Mouse (Mus musculus): ENCODE results near the gene Cdkn1b. TPM values are rescaled to one million over a fixed set of nuclear protein-coding genes. Genes with fewer than 3 reads are reported as not detected.

Gene Cdkn1b
- polyA plus RNA-seq, 1 experiment = 37.2 TPM

DNA sequence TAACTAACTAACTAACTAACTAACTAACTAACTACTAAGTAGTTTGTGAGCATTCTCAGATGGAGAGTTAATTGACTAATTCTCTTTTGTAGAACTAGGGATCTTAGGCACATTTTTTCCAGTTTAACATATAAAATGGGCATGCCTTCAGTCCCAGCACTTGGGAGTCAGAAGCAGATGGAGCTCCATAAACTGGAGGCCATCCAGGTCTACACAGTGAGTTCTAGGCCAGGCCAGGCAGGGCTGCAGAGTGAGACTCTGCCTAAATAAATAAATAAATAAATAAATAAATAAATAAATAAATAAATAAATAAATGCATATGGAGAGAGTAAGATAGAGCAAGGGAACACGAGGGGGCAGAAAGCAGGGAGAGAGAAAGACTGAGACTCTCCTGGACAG is 42.3 kb upstream of the Cdkn1b start:
- H3K27me3 ChIP-seq (ENCODE audit: control insufficient read depth, insufficient read depth, low read length, poor library complexity, severe bottlenecking) = no peaks in the 10 kb centered on the region
- no peak overlapping the region for H3K4me3 ChIP-seq (ENCODE audit: low read depth, low read length)
- TF ChIP-seq CTCF (IDR thresholded peaks at IDR 0.05; ENCODE audit: low read depth, low read length) (no peak), EP300 (IDR thresholded peaks at IDR 0.05; ENCODE audit: insufficient read depth, low read depth, low read length) (no peak), POLR2A (IDR thresholded peaks at IDR 0.05; ENCODE audit: insufficient read depth, low read length) (no peak)
- H3K27ac ChIP-seq (ENCODE audit: insufficient read depth, low read length) = no peak overlapping the region
- H3K36me3 ChIP-seq (ENCODE audit: control insufficient read depth, insufficient read depth, low read length, poor library complexity, severe bottlenecking) = peaks cover 10% of the 10 kb centered on the region; the same call in 1 of the 2 replicates
- H3K4me1 ChIP-seq (ENCODE audit: control insufficient read depth, insufficient read depth, low read length) = no peaks in the 10 kb centered on the region
- H3K9ac ChIP-seq (ENCODE audit: low read depth, poor library complexity, severe bottlenecking) = no peak overlapping the region
- H3K9me3 ChIP-seq (replicated peaks; ENCODE audit: control insufficient read depth, insufficient read depth, low read length, poor library complexity, severe bottlenecking) = no peaks in the 10 kb centered on the region

DNA sequence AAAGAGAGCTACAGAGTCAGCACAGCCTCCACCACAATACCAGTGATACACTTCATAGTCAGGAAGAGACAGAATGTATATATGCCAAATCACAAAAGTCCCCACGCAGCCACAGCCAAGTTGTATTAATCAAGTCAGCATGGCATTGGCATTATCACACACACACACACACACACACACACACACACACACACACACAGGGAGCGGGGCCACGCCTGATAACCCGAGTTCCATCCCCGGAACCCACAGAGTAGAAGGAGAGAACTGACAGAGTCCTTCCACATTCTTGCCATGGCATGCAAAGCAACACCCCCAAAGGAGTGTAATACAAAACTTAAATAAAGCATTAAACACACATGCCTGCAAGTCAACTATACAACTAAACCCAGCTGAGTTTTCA is 40.6 kb upstream of the Cdkn1b start:
- Histone ChIP-seq H3K4me3 (ENCODE audit: low read depth, low read length) (no peak overlapping the region), H3K9me3 (replicated peaks; ENCODE audit: control insufficient read depth, insufficient read depth, low read length, poor library complexity, severe bottlenecking) (no peaks in the 10 kb centered on the region), H3K9ac (ENCODE audit: low read depth, poor library complexity, severe bottlenecking) (no peak overlapping the region), H3K36me3 (ENCODE audit: control insufficient read depth, insufficient read depth, low read length, poor library complexity, severe bottlenecking) (peaks cover 10% of the 10 kb centered on the region; the same call in 1 of the 2 replicates), H3K27ac (ENCODE audit: insufficient read depth, low read length) (no peak overlapping the region), H3K27me3 (ENCODE audit: control insufficient read depth, insufficient read depth, low read length, poor library complexity, severe bottlenecking) (no peaks in the 10 kb centered on the region), H3K4me1 (ENCODE audit: control insufficient read depth, insufficient read depth, low read length) (no peaks in the 10 kb centered on the region)
- TF ChIP-seq EP300 (IDR thresholded peaks at IDR 0.05; ENCODE audit: insufficient read depth, low read depth, low read length) = no peak
- TF ChIP-seq POLR2A (IDR thresholded peaks at IDR 0.05; ENCODE audit: insufficient read depth, low read length) = no peak
- no peak for TF ChIP-seq CTCF (IDR thresholded peaks at IDR 0.05; ENCODE audit: low read depth, low read length)

DNA sequence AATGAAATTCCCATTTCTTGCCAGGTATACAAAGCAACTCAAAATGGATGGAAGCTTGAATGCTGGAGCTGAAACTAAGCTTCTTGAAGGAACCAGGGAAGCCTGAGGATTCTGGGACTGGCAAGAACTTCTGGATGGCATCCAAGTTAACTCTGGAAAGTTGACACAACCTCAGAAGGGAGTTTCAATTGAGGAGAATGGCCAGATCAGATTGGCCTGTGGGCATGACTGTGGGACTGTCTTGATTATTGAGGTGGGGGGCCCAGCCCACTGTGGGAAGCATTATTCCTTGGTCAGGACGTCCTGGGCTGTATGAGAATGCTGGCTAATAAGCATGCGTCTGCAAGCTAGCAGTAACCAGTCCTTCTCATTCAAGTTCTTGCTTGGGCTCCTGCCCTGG is 40.2 kb upstream of the Cdkn1b start:
- H3K27me3 ChIP-seq (ENCODE audit: control insufficient read depth, insufficient read depth, low read length, poor library complexity, severe bottlenecking) = no peaks in the 10 kb centered on the region
- H3K9me3 ChIP-seq (replicated peaks; ENCODE audit: control insufficient read depth, insufficient read depth, low read length, poor library complexity, severe bottlenecking) = no peaks in the 10 kb centered on the region
- TF ChIP-seq POLR2A (IDR thresholded peaks at IDR 0.05; ENCODE audit: insufficient read depth, low read length) = no peak
- TF ChIP-seq CTCF (IDR thresholded peaks at IDR 0.05; ENCODE audit: low read depth, low read length) = no peak
- TF ChIP-seq EP300 (IDR thresholded peaks at IDR 0.05; ENCODE audit: insufficient read depth, low read depth, low read length) = no peak
- H3K4me3 ChIP-seq (ENCODE audit: low read depth, low read length) = no peak overlapping the region
- H3K9ac ChIP-seq (ENCODE audit: low read depth, poor library complexity, severe bottlenecking) = no peak overlapping the region
- H3K4me1 ChIP-seq (ENCODE audit: control insufficient read depth, insufficient read depth, low read length) = no peaks in the 10 kb centered on the region
- H3K36me3 ChIP-seq (ENCODE audit: control insufficient read depth, insufficient read depth, low read length, poor library complexity, severe bottlenecking) = peaks cover 7% of the 10 kb centered on the region; the same call in 1 of the 2 replicates
- no peak overlapping the region for H3K27ac ChIP-seq (ENCODE audit: insufficient read depth, low read length)

DNA sequence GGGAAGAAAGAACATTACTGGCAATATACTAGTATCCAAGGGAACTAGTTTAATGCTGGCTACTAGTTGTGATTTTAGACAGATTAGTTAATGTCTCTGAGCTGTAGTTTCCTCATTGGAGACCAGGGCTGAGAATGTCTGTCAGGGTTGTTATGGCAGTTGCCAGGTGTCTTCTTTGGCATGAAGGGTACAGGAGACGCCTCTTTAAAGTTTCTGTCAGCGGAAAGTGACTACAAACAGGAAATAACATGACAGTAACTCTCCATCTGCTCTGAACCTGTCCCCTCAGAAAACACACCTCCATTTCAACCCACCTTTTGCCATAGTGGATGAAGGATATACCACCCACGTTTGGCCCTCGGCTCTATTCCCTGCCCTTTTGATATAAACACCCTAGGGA is 36.5 kb upstream of the Cdkn1b start:
- H3K36me3 ChIP-seq (ENCODE audit: control insufficient read depth, insufficient read depth, low read length, poor library complexity, severe bottlenecking) = peaks cover 3% of the 10 kb centered on the region; the same call in 1 of the 2 replicates
- H3K27me3 ChIP-seq (ENCODE audit: control insufficient read depth, insufficient read depth, low read length, poor library complexity, severe bottlenecking) = no peaks in the 10 kb centered on the region
- no peak overlapping the region for H3K9ac ChIP-seq (ENCODE audit: low read depth, poor library complexity, severe bottlenecking)
- no peak overlapping the region for H3K4me3 ChIP-seq (ENCODE audit: low read depth, low read length)
- no peaks in the 10 kb centered on the region for H3K4me1 ChIP-seq (ENCODE audit: control insufficient read depth, insufficient read depth, low read length)
- H3K27ac ChIP-seq (ENCODE audit: insufficient read depth, low read length) = no peak overlapping the region
- H3K9me3 ChIP-seq (replicated peaks; ENCODE audit: control insufficient read depth, insufficient read depth, low read length, poor library complexity, severe bottlenecking) = no peaks in the 10 kb centered on the region
- no peak for TF ChIP-seq POLR2A (IDR thresholded peaks at IDR 0.05; ENCODE audit: insufficient read depth, low read length)
- TF ChIP-seq CTCF (IDR thresholded peaks at IDR 0.05; ENCODE audit: low read depth, low read length) = no peak
- TF ChIP-seq EP300 (IDR thresholded peaks at IDR 0.05; ENCODE audit: insufficient read depth, low read depth, low read length) = no peak

DNA sequence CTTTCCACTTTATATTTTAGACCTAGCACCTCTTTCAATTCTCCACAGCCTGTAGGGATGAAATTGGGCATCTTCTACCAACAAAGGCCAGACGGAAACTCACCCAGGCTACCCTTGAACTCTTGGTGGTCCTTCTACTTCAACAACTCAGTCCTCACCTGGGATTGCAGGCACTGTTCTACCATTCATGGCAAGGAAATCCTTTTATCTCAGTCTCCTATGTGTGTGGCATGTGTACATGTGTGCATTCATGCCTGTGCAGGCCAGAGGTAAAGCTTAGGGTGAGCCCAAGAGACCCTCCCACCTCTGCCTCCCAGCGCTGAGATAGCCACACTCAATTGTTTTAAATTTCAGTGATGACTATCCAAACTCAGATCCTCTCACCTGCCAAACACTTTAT is 34.7 kb upstream of the Cdkn1b start:
- Histone ChIP-seq H3K4me1 (ENCODE audit: control insufficient read depth, insufficient read depth, low read length) (no peaks in the 10 kb centered on the region), H3K9ac (ENCODE audit: low read depth, poor library complexity, severe bottlenecking) (no peak overlapping the region), H3K27ac (ENCODE audit: insufficient read depth, low read length) (no peak overlapping the region), H3K36me3 (ENCODE audit: control insufficient read depth, insufficient read depth, low read length, poor library complexity, severe bottlenecking) (peaks cover 3% of the 10 kb centered on the region; the same call in 1 of the 2 replicates), H3K27me3 (ENCODE audit: control insufficient read depth, insufficient read depth, low read length, poor library complexity, severe bottlenecking) (no peaks in the 10 kb centered on the region), H3K9me3 (replicated peaks; ENCODE audit: control insufficient read depth, insufficient read depth, low read length, poor library complexity, severe bottlenecking) (no peaks in the 10 kb centered on the region), H3K4me3 (ENCODE audit: low read depth, low read length) (no peak overlapping the region)
- TF ChIP-seq CTCF (IDR thresholded peaks at IDR 0.05; ENCODE audit: low read depth, low read length) (no peak), POLR2A (IDR thresholded peaks at IDR 0.05; ENCODE audit: insufficient read depth, low read length) (no peak), EP300 (IDR thresholded peaks at IDR 0.05; ENCODE audit: insufficient read depth, low read depth, low read length) (no peak)

DNA sequence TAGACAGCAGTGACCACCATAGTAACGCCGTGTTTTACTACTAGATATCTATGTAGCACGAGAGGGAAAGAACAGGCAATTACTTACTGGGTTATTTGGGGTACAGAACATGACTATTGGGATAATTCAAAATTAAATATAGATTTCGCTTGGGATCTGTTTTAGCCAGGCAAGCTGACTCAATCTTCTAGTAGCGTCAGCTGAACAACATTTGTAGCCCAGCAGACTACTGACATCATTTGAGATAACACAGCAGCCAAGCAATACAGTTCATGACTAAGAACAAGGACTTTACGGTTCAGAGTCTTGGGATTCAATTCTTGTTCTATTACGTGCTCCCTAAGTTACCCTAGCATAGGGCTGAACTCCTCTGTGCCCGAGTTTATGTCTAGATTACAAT is 33.7 kb upstream of the Cdkn1b start:
- H3K4me1 ChIP-seq (ENCODE audit: control insufficient read depth, insufficient read depth, low read length) = no peaks in the 10 kb centered on the region
- H3K27ac ChIP-seq (ENCODE audit: insufficient read depth, low read length) = no peak overlapping the region
- no peak overlapping the region for H3K9ac ChIP-seq (ENCODE audit: low read depth, poor library complexity, severe bottlenecking)
- no peak overlapping the region for H3K4me3 ChIP-seq (ENCODE audit: low read depth, low read length)
- no peak for TF ChIP-seq POLR2A (IDR thresholded peaks at IDR 0.05; ENCODE audit: insufficient read depth, low read length)
- TF ChIP-seq EP300 (IDR thresholded peaks at IDR 0.05; ENCODE audit: insufficient read depth, low read depth, low read length) = no peak
- TF ChIP-seq CTCF (IDR thresholded peaks at IDR 0.05; ENCODE audit: low read depth, low read length) = no peak
- peaks cover 3% of the 10 kb centered on the region; the same call in 1 of the 2 replicates for H3K36me3 ChIP-seq (ENCODE audit: control insufficient read depth, insufficient read depth, low read length, poor library complexity, severe bottlenecking)
- no peaks in the 10 kb centered on the region for H3K27me3 ChIP-seq (ENCODE audit: control insufficient read depth, insufficient read depth, low read length, poor library complexity, severe bottlenecking)
- H3K9me3 ChIP-seq (replicated peaks; ENCODE audit: control insufficient read depth, insufficient read depth, low read length, poor library complexity, severe bottlenecking) = no peaks in the 10 kb centered on the region
